Mouse (Mus musculus) neural tube, embryonic 14.5 days (tissue): Measurements from ENCODE around the gene Ube2o. TPM values are rescaled to one million over a fixed set of nuclear protein-coding genes. Genes with fewer than 3 reads are reported as not detected.
A peak's percentile ranks its signal among the peaks of the same experiment; 100 is the strongest.

Experiments used
- ATAC-seq: fragments of 200-750 bp; cut with Nextera tagmentation; 2 replicates; pipeline ENCODE4 v1.8.0; 2017; ENCODE audit warnings: low read depth, mild to moderate bottlenecking, moderate TSS enrichment, moderate library complexity
- H3K27ac ChIP-seq: fragments of 300-500 bp; sonication (generic); 2 replicates; pipeline ENCODE4 v1.5.1; 2014; ENCODE audit warnings: low read depth, mild to moderate bottlenecking, control low read depth, low read length, moderate library complexity, mixed read lengths
- H3K27me3 ChIP-seq: fragments of 300-500 bp; sonication (generic); 2 replicates; pipeline ENCODE4 v1.6.1; 2014; ENCODE audit warnings: low read length; ENCODE audit not compliant: control insufficient read depth, insufficient read depth
- H3K36me3 ChIP-seq: fragments of 300-500 bp; sonication (generic); 2 replicates; pipeline ENCODE4 v1.6.1; 2014; ENCODE audit warnings: low read length, mixed read lengths; ENCODE audit not compliant: control insufficient read depth, insufficient read depth
- H3K4me1 ChIP-seq: fragments of 300-500 bp; sonication (generic); 2 replicates; pipeline ENCODE4 v1.6.1; 2014; ENCODE audit warnings: low read length; ENCODE audit not compliant: control insufficient read depth, insufficient read depth
- H3K4me2 ChIP-seq: fragments of 300-500 bp; sonication (generic); 2 replicates; pipeline ENCODE4 v1.6.1; 2014; ENCODE audit warnings: mild to moderate bottlenecking, low read depth, low read length, control low read depth
- H3K4me3 ChIP-seq: fragments of 300-500 bp; sonication (generic); 2 replicates; pipeline ENCODE4 v1.5.1; 2014; ENCODE audit warnings: low read depth, low read length, control low read depth, mixed read lengths
- H3K9ac ChIP-seq: fragments of 300-500 bp; sonication (generic); replicated peaks from 2 replicates; pipeline ENCODE4 v1.6.1; 2014; ENCODE audit warnings: low read depth, mild to moderate bottlenecking, control low read depth, low read length, mixed read lengths
- H3K9me3 ChIP-seq: fragments of 300-500 bp; sonication (generic); 2 replicates; pipeline ENCODE4 v1.6.1; 2016; ENCODE audit warnings: low read length; ENCODE audit not compliant: control insufficient read depth
- WGBS: fragments of 180-500 bp; shearing (Covaris S2); extraction: QIAGEN DNeasy Blood & Tissue Kit; methylation state at CpG from one replicate; pipeline ENCODE4 v1.1.7; 2014; 5-methylcytosine and 5-hydroxymethylcytosine counted together
- polyA plus RNA-seq: library from polyadenylated mRNA; unstranded; fragments of >200 nt; fragmentation: Nextera tagmentation; extraction: Ambion mirVana; gene quantifications from 2 replicates; pipeline ENCODE4 v1.2.1, GENCODE M21; 2014

The Ube2o gene
- polyA plus RNA-seq, 1 experiment from 2014 or later: 30.2 TPM

- Histone ChIP-seq H3K9me3 (no peaks in the 10 kb centered on the region), H3K4me3 (no peak overlapping the region), H3K36me3 (no peaks in the 10 kb centered on the region), H3K27ac (no peak overlapping the region), H3K27me3 (no peaks in the 10 kb centered on the region), H3K4me1 (0 out of 2 replicates have a peak, but pooled peaks cover 10% of the 10 kb centered on the region), H3K9ac (no peak overlapping the region), H3K4me2 (no peak overlapping the region; the same call in 1 of the 2 replicates)
- WGBS: 55% methylated on average over 8 of the region's 8 CpGs
- ATAC-seq: no peak
These were observed 8.3 kb upstream of the Ube2o start for GRCm38 (mm10) chr11:116589574-116589973.

- Histone ChIP-seq H3K36me3 (no peaks in the 10 kb centered on the region), H3K4me2 (peak overlapping the region; percentile 25; the same call in 1 of the 2 replicates), H3K4me3 (no peak overlapping the region), H3K27me3 (no peaks in the 10 kb centered on the region), H3K9me3 (no peaks in the 10 kb centered on the region), H3K27ac (peak overlapping the region; percentile 45; the same call in 1 of the 2 replicates), H3K9ac (no peak overlapping the region; the same call in 1 of the 2 replicates), H3K4me1 (0 out of 2 replicates have a peak, but pooled peaks cover 10% of the 10 kb centered on the region)
- WGBS: 17% methylated on average over 14 of the region's 14 CpGs
- ATAC-seq: peak; percentile 42; the same call in 1 of the 2 replicates
These were observed 7.8 kb upstream of the Ube2o start for GRCm38 (mm10) chr11:116589020-116589531.

GRCm38 (mm10) chr11:116586801-116587631 lies 5.8 kb upstream of the Ube2o start:
- Histone ChIP-seq H3K9me3 (no peaks in the 10 kb centered on the region), H3K36me3 (no peaks in the 10 kb centered on the region), H3K4me2 (0 out of 2 replicates have a peak overlapping the region, but pooled peaks have one; percentile 5), H3K27ac (0 out of 2 replicates have a peak overlapping the region, but pooled peaks have one; percentile 16), H3K4me3 (no peak overlapping the region), H3K4me1 (0 out of 2 replicates have a peak, but pooled peaks cover 10% of the 10 kb centered on the region), H3K27me3 (no peaks in the 10 kb centered on the region), H3K9ac (no peak overlapping the region)
- 0 out of 2 replicates have a peak, but pooled peaks have one; percentile 50 for ATAC-seq
- 20% methylated on average over 23 of the region's 23 CpGs for WGBS

GRCm38 (mm10) chr11:116586310-116586709 lies 5.1 kb upstream of the Ube2o start, which contains the start of gene Aanat:
TSS of gene Aanat (plus strand) at chr11:116586432.
- Histone ChIP-seq H3K36me3 (no peaks in the 10 kb centered on the region), H3K9me3 (no peaks in the 10 kb centered on the region), H3K27me3 (no peaks in the 10 kb centered on the region), H3K27ac (0 out of 2 replicates have a peak within 1 kb of the TSS, but pooled peaks have one; percentile 16), H3K4me1 (0 out of 2 replicates have a peak, but pooled peaks cover 10% of the 10 kb centered on the region), H3K4me3 (no peak within 1 kb of the TSS), H3K9ac (no peak within 1 kb of the TSS), H3K4me2 (0 out of 2 replicates have a peak within 1 kb of the TSS, but pooled peaks have one; percentile 5)
- 60% methylated on average over 5 of the region's 5 CpGs for WGBS
- ATAC-seq: no peak

GRCm38 (mm10) chr11:116585682-116586081 lies 4.4 kb upstream of the Ube2o start:
- no peak overlapping the region for H3K9ac ChIP-seq
- H3K27me3 ChIP-seq: no peaks in the 10 kb centered on the region
- no peak for ATAC-seq
- 0 out of 2 replicates have a peak, but pooled peaks cover 10% of the 10 kb centered on the region for H3K4me1 ChIP-seq
- H3K4me2 ChIP-seq: no peak overlapping the region
- no peak overlapping the region for H3K27ac ChIP-seq
- H3K9me3 ChIP-seq: no peaks in the 10 kb centered on the region
- WGBS: 82% methylated on average over 6 of the region's 6 CpGs
- no peak overlapping the region for H3K4me3 ChIP-seq
- no peaks in the 10 kb centered on the region for H3K36me3 ChIP-seq

GRCm38 (mm10) chr11:116580711-116581375 lies 404 bp downstream of the Ube2o start:
- Histone ChIP-seq H3K27me3 (no peaks in the 10 kb centered on the region), H3K4me2 (peak overlapping the region; percentile 56), H3K9me3 (no peaks in the 10 kb centered on the region), H3K36me3 (no peaks in the 10 kb centered on the region), H3K27ac (peak overlapping the region; percentile 96), H3K4me3 (peak overlapping the region; percentile 100), H3K4me1 (peaks cover 30% of the 10 kb centered on the region), H3K9ac (peak overlapping the region; percentile 96)
- under 1% methylated on average over 69 of the region's 91 CpGs for WGBS
- peak; percentile 78 for ATAC-seq

GRCm38 (mm10) chr11:116580031-116580652 lies 1.1 kb downstream of the Ube2o start:
- Histone ChIP-seq H3K9me3 (no peaks in the 10 kb centered on the region), H3K27ac (peak overlapping the region; percentile 96), H3K4me2 (peak overlapping the region; percentile 56), H3K36me3 (no peaks in the 10 kb centered on the region), H3K4me1 (peaks cover 37% of the 10 kb centered on the region), H3K9ac (peak overlapping the region; percentile 96), H3K4me3 (peak overlapping the region; percentile 100), H3K27me3 (no peaks in the 10 kb centered on the region)
- 0 out of 2 replicates have a peak, but pooled peaks have one; percentile 6 for ATAC-seq
- 15% methylated on average over 10 of the region's 10 CpGs for WGBS

GRCm38 (mm10) chr11:116579280-116579679 lies 2.0 kb downstream of the Ube2o start:
- Histone ChIP-seq H3K9ac (no peak overlapping the region), H3K27me3 (no peaks in the 10 kb centered on the region), H3K36me3 (no peaks in the 10 kb centered on the region), H3K9me3 (no peaks in the 10 kb centered on the region), H3K4me1 (peaks cover 41% of the 10 kb centered on the region), H3K4me3 (no peak overlapping the region), H3K4me2 (peak overlapping the region; percentile 56; the same call in 1 of the 2 replicates), H3K27ac (no peak overlapping the region)
- WGBS: 96% methylated on average over 3 of the region's 3 CpGs
- ATAC-seq: no peak
